Mouse (Mus musculus) hindbrain, postnatal 0 days (tissue): ENCODE measurements around the gene Metap1d. TPM values are rescaled to one million over a fixed set of nuclear protein-coding genes. Genes with fewer than 3 reads are reported as not detected.

ENCODE experiments used
- ATAC-seq: fragments of 200-750 bp; cut with Nextera tagmentation; 2 replicates; pipeline ENCODE4 v1.8.0; 2017; ENCODE audit warnings: mild to moderate bottlenecking, moderate TSS enrichment, moderate library complexity
- DNase-seq: peaks from one replicate; pipeline ENCODE4 v3.0.0-alpha.2; 2015; ENCODE audit warnings: low spot score
- H3K27ac ChIP-seq: fragments of 300-500 bp; sonication (generic); 2 replicates; pipeline ENCODE4 v1.5.1; 2014; ENCODE audit warnings: mild to moderate bottlenecking
- H3K27me3 ChIP-seq: fragments of 300-500 bp; sonication (generic); 2 replicates; pipeline ENCODE4 v1.6.1; 2014; ENCODE audit warnings: low read length, mixed read lengths; ENCODE audit not compliant: insufficient read depth
- H3K36me3 ChIP-seq: fragments of 300-500 bp; sonication (generic); 2 replicates; pipeline ENCODE4 v1.6.1; 2014; ENCODE audit warnings: low read length, mixed read lengths; ENCODE audit not compliant: insufficient read depth
- H3K4me1 ChIP-seq: fragments of 300-500 bp; sonication (generic); 2 replicates; pipeline ENCODE4 v1.6.1; 2014; ENCODE audit warnings: antibody characterized with exemption, low read length, mixed read lengths; ENCODE audit not compliant: insufficient read depth
- H3K4me2 ChIP-seq: fragments of 300-500 bp; sonication (generic); 2 replicates; pipeline ENCODE4 v1.6.1; 2014; ENCODE audit warnings: low read depth, mild to moderate bottlenecking, low read length, moderate library complexity, mixed read lengths
- H3K4me3 ChIP-seq: fragments of 300-500 bp; sonication (generic); 2 replicates; pipeline ENCODE4 v1.5.1; 2014; ENCODE audit warnings: low read length
- H3K9ac ChIP-seq: fragments of 300-500 bp; sonication (generic); replicated peaks from 2 replicates; pipeline ENCODE4 v1.6.1; 2014; ENCODE audit warnings: mild to moderate bottlenecking, low read length, moderate library complexity, mixed read lengths
- H3K9me3 ChIP-seq: fragments of 300-500 bp; sonication (generic); 2 replicates; pipeline ENCODE4 v1.6.1; 2016; ENCODE audit warnings: low read length, mixed read lengths
- CTCF ChIP-seq: IDR thresholded peaks from 2 replicates; pipeline ENCODE4 v1.5.1; 2016; ENCODE audit warnings: antibody characterized with exemption, control low read depth, low read depth
- WGBS: fragments of 180-500 bp; shearing (Covaris S2); extraction: QIAGEN DNeasy Blood & Tissue Kit; methylation state at CpG from one replicate; pipeline ENCODE4 v1.1.7; 2014; 5-methylcytosine and 5-hydroxymethylcytosine counted together
- polyA plus RNA-seq: library from polyadenylated mRNA; unstranded; fragments of >200 nt; fragmentation: Nextera tagmentation; extraction: Ambion mirVana; gene quantifications from 2 replicates; pipeline ENCODE4 v1.2.1, GENCODE M21; 2015
- total RNA-seq: library from RNA; depleted of rRNA; stranded (reverse); fragments of >200 nt; gene quantifications from 2 replicates; pipeline ENCODE4 v1.2.3, GENCODE M21; 2014

Metap1d gene
- total and polyA plus RNA-seq, 2 experiments from 2014 or later, result 12.0 to 26.2 TPM

GRCm38 (mm10) chr2:71497175-71497574, 44.1 kb downstream of the Metap1d start:
- Histone ChIP-seq H3K4me3 (no peak overlapping the region), H3K9me3 (no peaks in the 10 kb centered on the region), H3K9ac (no peak overlapping the region), H3K36me3 (no peaks in the 10 kb centered on the region), H3K4me1 (no peaks in the 10 kb centered on the region), H3K27me3 (no peaks in the 10 kb centered on the region), H3K27ac (no peak overlapping the region), H3K4me2 (no peak overlapping the region)
- ATAC-seq (no peak), DNase-seq (no peak)
- no peak for TF ChIP-seq CTCF
- 64% methylated on average over 5 of the region's 5 CpGs for WGBS

DNA sequence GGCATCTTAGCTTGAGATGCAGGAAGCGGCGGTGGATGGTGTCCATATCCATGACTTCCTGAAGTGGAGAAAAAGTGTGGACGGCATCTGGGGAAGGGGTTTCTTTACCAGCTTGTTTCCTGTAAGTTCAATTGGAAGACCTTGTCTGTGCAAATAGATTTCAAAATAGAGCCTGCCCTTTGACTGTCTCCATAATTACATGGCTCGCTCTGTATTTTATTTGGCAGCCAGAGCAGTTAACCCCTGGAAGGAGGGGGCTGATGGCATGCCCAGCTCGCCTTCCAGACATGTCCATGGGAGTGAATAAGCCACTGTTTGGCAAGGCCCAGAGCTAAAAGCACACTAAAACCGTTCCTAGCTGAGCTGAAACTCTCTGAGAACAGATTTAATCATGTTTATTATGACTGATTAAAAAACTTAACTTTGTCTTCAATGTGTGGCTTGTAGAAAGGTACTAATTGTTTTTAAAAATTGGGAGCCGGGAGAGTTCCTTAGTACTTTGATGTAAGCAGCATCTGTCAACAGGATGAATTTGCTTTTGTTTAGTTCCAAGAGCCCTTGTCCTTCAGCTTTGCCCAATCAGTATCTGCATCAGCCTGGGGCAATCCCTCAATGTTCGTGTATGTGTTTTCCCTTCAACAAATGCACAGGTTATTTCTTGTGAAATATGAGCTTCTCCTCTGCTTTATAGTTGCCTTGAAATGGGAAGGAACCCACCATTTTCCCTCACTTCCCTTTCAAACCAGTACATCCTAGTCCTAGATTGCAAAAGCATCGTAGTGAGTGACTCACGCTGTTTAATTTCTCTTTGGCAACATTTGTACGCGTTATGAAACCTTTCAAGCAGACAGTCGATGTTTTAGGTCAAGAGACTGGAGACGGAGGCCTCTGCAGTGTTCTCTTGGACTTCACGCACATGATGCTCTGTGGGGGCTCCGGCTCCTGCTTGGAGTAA, 46.5 kb downstream of the Metap1d start:
- no peak overlapping the region for H3K27ac ChIP-seq
- no peak overlapping the region for H3K4me2 ChIP-seq
- H3K4me3 ChIP-seq, result no peak overlapping the region
- 61% methylated on average over 16 of the region's 16 CpGs for WGBS
- DNase-seq (no peak), ATAC-seq (no peak)
- no peaks in the 10 kb centered on the region for H3K9me3 ChIP-seq
- no peak for TF ChIP-seq CTCF
- no peaks in the 10 kb centered on the region for H3K27me3 ChIP-seq
- no peaks in the 10 kb centered on the region for H3K4me1 ChIP-seq
- H3K9ac ChIP-seq, result no peak overlapping the region
- no peaks in the 10 kb centered on the region for H3K36me3 ChIP-seq

DNA sequence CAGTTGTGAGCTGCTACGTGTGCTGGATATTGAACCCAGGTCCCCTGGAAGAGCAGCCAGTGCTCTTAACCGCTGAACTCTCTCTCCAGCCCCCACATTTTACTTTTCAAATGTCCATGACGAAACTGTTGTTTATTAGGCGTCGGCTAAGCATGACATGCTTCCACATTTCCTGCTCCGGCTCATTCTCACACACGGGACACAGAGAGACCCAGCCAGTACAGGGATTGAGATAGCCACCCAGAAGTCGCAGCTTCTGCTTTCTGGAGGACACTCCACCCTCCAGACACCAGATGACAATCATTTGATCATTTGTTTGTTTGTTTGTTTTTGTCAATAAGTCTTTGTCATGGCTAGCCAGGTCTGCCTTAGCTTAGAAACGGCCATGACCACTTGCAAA, 51.8 kb downstream of the Metap1d start:
- TF ChIP-seq CTCF, result no peak
- Histone ChIP-seq H3K4me3 (no peak overlapping the region), H3K4me1 (no peaks in the 10 kb centered on the region), H3K27me3 (no peaks in the 10 kb centered on the region), H3K9me3 (no peaks in the 10 kb centered on the region), H3K36me3 (no peaks in the 10 kb centered on the region), H3K4me2 (no peak overlapping the region), H3K9ac (no peak overlapping the region), H3K27ac (no peak overlapping the region)
- ATAC-seq (no peak), DNase-seq (no peak)
- 78% methylated on average over 9 of the region's 9 CpGs for WGBS

DNA sequence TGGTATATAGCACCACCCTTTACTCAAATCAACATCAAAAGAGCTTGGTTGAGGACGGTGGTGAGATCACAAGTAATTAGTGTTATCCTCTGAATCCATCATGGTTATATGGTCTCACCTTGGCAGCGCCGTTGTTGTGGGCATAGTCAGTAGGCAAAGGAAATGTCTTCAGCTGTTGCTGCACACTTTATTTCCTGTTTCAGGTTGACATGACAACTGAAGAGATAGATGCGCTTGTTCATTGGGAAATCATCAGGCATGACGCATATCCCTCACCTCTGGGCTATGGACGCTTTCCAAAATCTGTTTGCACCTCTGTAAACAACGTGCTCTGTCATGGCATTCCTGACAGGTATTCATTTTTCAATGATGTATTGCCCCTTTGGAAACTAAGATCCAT, 58.1 kb downstream of the Metap1d start:
- ATAC-seq, result no peak

DNA sequence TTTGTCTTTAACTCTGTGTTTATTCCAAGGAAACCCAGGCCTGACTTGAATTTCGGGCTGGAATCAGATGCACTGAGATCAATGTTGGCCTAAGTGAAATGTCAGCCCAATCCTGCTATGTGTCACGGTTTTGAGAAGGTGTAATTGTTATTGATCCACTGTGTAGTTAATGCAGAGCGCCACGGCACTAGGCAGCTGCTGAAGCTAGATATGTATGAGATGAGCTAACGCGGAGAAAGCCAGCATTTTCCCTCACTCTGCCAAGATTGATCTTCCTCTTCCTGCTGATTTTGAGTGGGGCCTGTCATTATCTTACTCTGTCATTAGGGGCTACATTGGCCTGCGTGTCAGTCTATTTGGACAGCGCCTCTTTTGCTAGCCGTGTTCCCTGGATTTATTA, 59.2 kb downstream of the Metap1d start:
- no peak for DNase-seq
- Histone ChIP-seq H3K9ac (no peak overlapping the region), H3K36me3 (no peaks in the 10 kb centered on the region), H3K4me2 (no peak overlapping the region), H3K27ac (no peak overlapping the region), H3K27me3 (no peaks in the 10 kb centered on the region), H3K9me3 (no peaks in the 10 kb centered on the region), H3K4me1 (no peaks in the 10 kb centered on the region), H3K4me3 (no peak overlapping the region)
- ATAC-seq, result no peak
- WGBS, result 70% methylated on average over 9 of the region's 9 CpGs
- no peak for TF ChIP-seq CTCF

More for the DNA sequence above, 58.1 kb downstream of the Metap1d start:
- no peak overlapping the region for H3K4me2 ChIP-seq
- H3K36me3 ChIP-seq, result no peaks in the 10 kb centered on the region
- no peak overlapping the region for H3K4me3 ChIP-seq
- H3K27ac ChIP-seq, result no peak overlapping the region
- no peaks in the 10 kb centered on the region for H3K27me3 ChIP-seq
- DNase-seq, result no peak
- 94% methylated on average over 7 of the region's 7 CpGs for WGBS
- H3K9ac ChIP-seq, result no peak overlapping the region
- TF ChIP-seq CTCF, result no peak
- no peaks in the 10 kb centered on the region for H3K4me1 ChIP-seq
- H3K9me3 ChIP-seq, result no peaks in the 10 kb centered on the region

GRCm38 (mm10) chr2:71516995-71517394, 63.9 kb downstream of the Metap1d start:
- Histone ChIP-seq H3K9me3 (no peaks in the 10 kb centered on the region), H3K4me1 (no peaks in the 10 kb centered on the region), H3K4me2 (no peak overlapping the region), H3K27me3 (peaks cover 19% of the 10 kb centered on the region; the same call in 1 of the 2 replicates), H3K36me3 (no peaks in the 10 kb centered on the region), H3K9ac (no peak overlapping the region), H3K27ac (no peak overlapping the region), H3K4me3 (no peak overlapping the region)
- TF ChIP-seq CTCF, result no peak
- ATAC-seq (no peak), DNase-seq (no peak)
- 42% methylated on average over 4 of the region's 4 CpGs for WGBS
